Comparison of ENCODE assay signal across 12 mouse cellular contexts in the genomic region with DNA sequence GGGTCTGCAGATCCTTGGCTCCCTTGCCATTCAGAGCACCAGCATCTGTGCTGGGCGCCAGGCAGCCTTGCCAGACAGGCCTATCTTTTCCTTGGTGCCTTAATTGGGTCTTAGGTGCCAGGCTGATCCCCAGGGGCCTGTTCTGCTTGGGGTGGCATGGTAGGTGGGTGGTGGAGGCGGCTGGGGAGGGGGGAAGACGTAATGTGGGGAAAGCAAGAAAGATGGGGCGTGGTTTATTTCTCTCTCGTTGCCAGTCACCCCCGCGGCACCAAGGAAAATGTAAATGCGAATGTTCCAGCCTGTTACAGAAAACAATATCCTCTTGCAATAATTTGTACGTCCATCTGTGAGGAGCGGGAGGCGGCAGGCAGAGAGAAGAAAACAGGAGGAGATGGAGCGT. TPM values are rescaled to one million over a fixed set of nuclear protein-coding genes. Genes with fewer than 3 reads are reported as not detected.
A peak's percentile ranks its signal among the peaks of the same experiment; 100 is the strongest.
DNase-seq lines count a peak whose midpoint lies in the region; ATAC-seq lines count a peak whose summit lies in the region.
"Had no signal": no experiment of that assay in that cellular context is flagged by ENCODE, and none has a peak within 500 bp of the region (broad histone marks: within the 10 kb centered on the region; RNA-seq: fewer than 3 reads in every experiment).

No protein-coding gene starts in this region.

- H3K4me2 ChIP-seq in midbrain, embryonic 13.5 days (replicated peaks), result peak overlapping the region; percentile 78
- peak overlapping the region; percentile 78 for H3K4me2 ChIP-seq in hindbrain, embryonic 16.5 days (ENCODE audit: low read length)
- H3K4me2 ChIP-seq in midbrain, embryonic 14.5 days (ENCODE audit: low read length), result peak overlapping the region; percentile 79
- no peak overlapping the region for H3K4me2 ChIP-seq in liver, embryonic 11.5 days

- peaks cover 68% of the 10 kb centered on the region for H3K4me1 ChIP-seq in midbrain, embryonic 13.5 days (replicated peaks)
- peaks cover 24% of the 10 kb centered on the region for H3K4me1 ChIP-seq in midbrain, embryonic 10.5 days
- H3K4me1 ChIP-seq in hindbrain, embryonic 16.5 days (ENCODE audit: control insufficient read depth, insufficient read depth, low read depth, low read length), result peaks cover 30% of the 10 kb centered on the region
- peaks cover 46% of the 10 kb centered on the region for H3K4me1 ChIP-seq in midbrain, embryonic 14.5 days (ENCODE audit: control insufficient read depth, insufficient read depth, low read length)
- peaks cover 6% of the 10 kb centered on the region for H3K4me1 ChIP-seq in liver, embryonic 11.5 days (replicated peaks; ENCODE audit: control insufficient read depth, insufficient read depth, low read length)

- 54% methylated on average over 12 of the region's 12 CpGs for WGBS in midbrain, embryonic 13.5 days
- WGBS in midbrain, embryonic 10.5 days, result 78% methylated on average over 12 of the region's 12 CpGs
- WGBS in hindbrain, embryonic 16.5 days, result 35% methylated on average over 12 of the region's 12 CpGs
- WGBS in midbrain, embryonic 14.5 days, result 48% methylated on average over 12 of the region's 12 CpGs
- 66% methylated on average over 12 of the region's 12 CpGs for WGBS in liver, embryonic 11.5 days

- no peaks in the 10 kb centered on the region for H3K36me3 ChIP-seq in midbrain, embryonic 13.5 days
- H3K36me3 ChIP-seq in midbrain, embryonic 10.5 days, result no peaks in the 10 kb centered on the region
- no peaks in the 10 kb centered on the region for H3K36me3 ChIP-seq in hindbrain, embryonic 16.5 days (ENCODE audit: control insufficient read depth, insufficient read depth, low read length)
- H3K36me3 ChIP-seq in midbrain, embryonic 14.5 days (ENCODE audit: control insufficient read depth, insufficient read depth, low read length), result no peaks in the 10 kb centered on the region
- no peaks in the 10 kb centered on the region for H3K36me3 ChIP-seq in liver, embryonic 11.5 days (ENCODE audit: control insufficient read depth, insufficient read depth, low read length)

- H3K27ac ChIP-seq in midbrain, embryonic 13.5 days, result peak overlapping the region; percentile 87
- no peak overlapping the region for H3K27ac ChIP-seq in midbrain, embryonic 10.5 days (replicated peaks)
- peak overlapping the region; percentile 83 for H3K27ac ChIP-seq in hindbrain, embryonic 16.5 days (ENCODE audit: low read depth, low read length)
- peak overlapping the region; percentile 84 for H3K27ac ChIP-seq in midbrain, embryonic 14.5 days (replicated peaks; ENCODE audit: low read depth, low read length)
- H3K27ac ChIP-seq in liver, embryonic 11.5 days (ENCODE audit: low read depth, low read length), result no peak overlapping the region

- peak overlapping the region; percentile 55 for H3K4me3 ChIP-seq in midbrain, embryonic 13.5 days (replicated peaks)
- no peak overlapping the region for H3K4me3 ChIP-seq in midbrain, embryonic 10.5 days
- H3K4me3 ChIP-seq in hindbrain, embryonic 16.5 days (ENCODE audit: low read length), result peak overlapping the region; percentile 66
- peak overlapping the region; percentile 61 for H3K4me3 ChIP-seq in midbrain, embryonic 14.5 days (replicated peaks; ENCODE audit: low read depth, low read length)
- no peak overlapping the region for H3K4me3 ChIP-seq in liver, embryonic 11.5 days (ENCODE audit: low read depth, low read length)
- H3K4me3 ChIP-seq: erythroblast, embryonic 14.5 days had no signal

- no peak for ATAC-seq in midbrain, embryonic 13.5 days
- peak; percentile 15; the same call in 1 of the 2 replicates for ATAC-seq in hindbrain, embryonic 16.5 days
- no peak for ATAC-seq in midbrain, embryonic 14.5 days (ENCODE audit: low FRiP score, low TSS enrichment)
- no peak for ATAC-seq in liver, embryonic 11.5 days (replicated peaks; ENCODE audit: low FRiP score)

- H3K9ac ChIP-seq in midbrain, embryonic 13.5 days (replicated peaks), result peak overlapping the region; percentile 76
- peak overlapping the region; percentile 58 for H3K9ac ChIP-seq in hindbrain, embryonic 16.5 days (ENCODE audit: low read depth, low read length)
- H3K9ac ChIP-seq in midbrain, embryonic 14.5 days (replicated peaks; ENCODE audit: low read length), result peak overlapping the region; percentile 79
- H3K9ac ChIP-seq in liver, embryonic 11.5 days (ENCODE audit: low read depth, low read length), result no peak overlapping the region

- H3K9me3 ChIP-seq in midbrain, embryonic 13.5 days, result no peaks in the 10 kb centered on the region
- H3K9me3 ChIP-seq in midbrain, embryonic 10.5 days (replicated peaks), result no peaks in the 10 kb centered on the region
- no peaks in the 10 kb centered on the region for H3K9me3 ChIP-seq in hindbrain, embryonic 16.5 days (ENCODE audit: control insufficient read depth, low read length)
- H3K9me3 ChIP-seq in midbrain, embryonic 14.5 days (ENCODE audit: control insufficient read depth, low read length), result no peaks in the 10 kb centered on the region
- no peaks in the 10 kb centered on the region for H3K9me3 ChIP-seq in liver, embryonic 11.5 days (ENCODE audit: control insufficient read depth, low read length)

- no peak for DNase-seq in midbrain, embryonic 10.5 days (ENCODE audit: low spot score)
- peak; percentile 61 for DNase-seq in midbrain, embryonic 14.5 days
- peak; percentile 47 for DNase-seq in right cerebral cortex, postnatal 4 days
- DNase-seq in liver, embryonic 11.5 days (ENCODE audit: low spot score), result no peak
- DNase-seq in adipocyte (ENCODE audit: low spot score), result no peak
- no peak for DNase-seq in thymus, adult 18-20 months
- DNase-seq: kidney, postnatal 14 days; lung, postnatal 36 days; thymus, postnatal 4 days had no signal

- H3K27me3 ChIP-seq in midbrain, embryonic 13.5 days, result peaks cover 44% of the 10 kb centered on the region
- peaks cover 74% of the 10 kb centered on the region for H3K27me3 ChIP-seq in midbrain, embryonic 10.5 days (ENCODE audit: low read depth, poor library complexity, severe bottlenecking)
- peaks cover 16% of the 10 kb centered on the region for H3K27me3 ChIP-seq in hindbrain, embryonic 16.5 days (replicated peaks; ENCODE audit: control insufficient read depth, insufficient read depth, low read length)
- peaks cover 29% of the 10 kb centered on the region; the same call in 1 of the 2 replicates for H3K27me3 ChIP-seq in midbrain, embryonic 14.5 days (ENCODE audit: control insufficient read depth, insufficient read depth, low read length)
- peaks cover 41% of the 10 kb centered on the region for H3K27me3 ChIP-seq in liver, embryonic 11.5 days (replicated peaks; ENCODE audit: control insufficient read depth, insufficient read depth, low read length)

RNA-seq across cellular contexts. Expression of a gene that starts 6.2 kb away (rescaled TPM):
- 8.4 and 9.5 TPM in 2 replicates for polyA plus RNA-seq in midbrain, embryonic 13.5 days (2015; fragmentation: Nextera tagmentation; extraction: Ambion mirVana)
- 0.23 and 0.66 TPM in 2 replicates for polyA plus RNA-seq in midbrain, embryonic 10.5 days (2016; fragmentation: Nextera tagmentation; extraction: Ambion mirVana)
- 10.8 and 17.7 TPM in 2 replicates for polyA plus RNA-seq in hindbrain, embryonic 16.5 days (2015; fragmentation: Nextera tagmentation; extraction: Ambion mirVana)
- polyA plus RNA-seq in midbrain, embryonic 14.5 days (2014; fragmentation: Nextera tagmentation; extraction: Ambion mirVana), result 12.4 and 14.8 TPM in 2 replicates
- polyA plus RNA-seq in liver, embryonic 11.5 days (2014; fragmentation: Nextera tagmentation; extraction: Ambion mirVana), result 0.08 and 0.27 TPM in 2 replicates
- polyA plus RNA-seq: erythroblast, embryonic 14.5 days had no signal

RNA-seq across cellular contexts. Expression of a gene that starts 33.2 kb away (rescaled TPM):
- 3.6 and 5.5 TPM in 2 replicates for polyA plus RNA-seq in midbrain, embryonic 13.5 days (2015; fragmentation: Nextera tagmentation; extraction: Ambion mirVana)
- polyA plus RNA-seq in midbrain, embryonic 10.5 days (2016; fragmentation: Nextera tagmentation; extraction: Ambion mirVana), result 0.83 and 1.8 TPM in 2 replicates
- 11.7 and 15.7 TPM in 2 replicates for polyA plus RNA-seq in hindbrain, embryonic 16.5 days (2015; fragmentation: Nextera tagmentation; extraction: Ambion mirVana)
- polyA plus RNA-seq in midbrain, embryonic 14.5 days (2014; fragmentation: Nextera tagmentation; extraction: Ambion mirVana), result 8.0 and 14.1 TPM in 2 replicates
- polyA plus RNA-seq in liver, embryonic 11.5 days (2014; fragmentation: Nextera tagmentation; extraction: Ambion mirVana), result 2.2 and 2.4 TPM in 2 replicates
- polyA plus RNA-seq: erythroblast, embryonic 14.5 days had no signal

Comparison
In these comparisons a context has a peak if more than half of its experiments do, and no peak if none do; other contexts are left out.
1. H3K27ac ChIP-seq: peak in midbrain, embryonic 13.5 days (single experiment), hindbrain, embryonic 16.5 days (single experiment) and midbrain, embryonic 14.5 days (single experiment); none in midbrain, embryonic 10.5 days (single experiment) and liver, embryonic 11.5 days (single experiment).
2. H3K4me3 ChIP-seq: peak in midbrain, embryonic 13.5 days (single experiment), hindbrain, embryonic 16.5 days (single experiment) and midbrain, embryonic 14.5 days (single experiment); none in midbrain, embryonic 10.5 days (single experiment) and liver, embryonic 11.5 days (single experiment).
3. DNase-seq: peak in midbrain, embryonic 14.5 days (single experiment) and right cerebral cortex, postnatal 4 days (single experiment); none in midbrain, embryonic 10.5 days (single experiment), liver, embryonic 11.5 days (single experiment), adipocyte (single experiment) and thymus, adult 18-20 months (0 of 2).